Mouse (Mus musculus) cerebellum, postnatal 10 days (tissue): ENCODE measurements around the gene Rdh12.

Source experiments
- DNase-seq, 2 experiments: peaks; one replicate each; pipeline ENCODE4 v3.0.0; 2021; ENCODE audit warnings: mixed read lengths in 2 of 2

The Rdh12 gene

GRCm38 (mm10) chr12:79253294-79254053 is 44.8 kb downstream of the Rdh12 start:
- no peak for DNase-seq

- DNase-seq = no peak
Observed at GRCm38 (mm10) chr12:79254975-79255374, 46.3 kb downstream of the Rdh12 start.

- no peak for DNase-seq
Observed at GRCm38 (mm10) chr12:79260154-79260553, 51.4 kb downstream of the Rdh12 start.

- DNase-seq = peak; percentile 58 to 61
Observed at GRCm38 (mm10) chr12:79261035-79261434, 52.3 kb downstream of the Rdh12 start.
